Mouse (Mus musculus): ENCODE results near the gene S1pr1. TPM values are rescaled to one million over a fixed set of nuclear protein-coding genes. Genes with fewer than 3 reads are reported as not detected.

S1pr1 gene
- polyA plus RNA-seq, 1 experiment, result 2.3 TPM

DNA sequence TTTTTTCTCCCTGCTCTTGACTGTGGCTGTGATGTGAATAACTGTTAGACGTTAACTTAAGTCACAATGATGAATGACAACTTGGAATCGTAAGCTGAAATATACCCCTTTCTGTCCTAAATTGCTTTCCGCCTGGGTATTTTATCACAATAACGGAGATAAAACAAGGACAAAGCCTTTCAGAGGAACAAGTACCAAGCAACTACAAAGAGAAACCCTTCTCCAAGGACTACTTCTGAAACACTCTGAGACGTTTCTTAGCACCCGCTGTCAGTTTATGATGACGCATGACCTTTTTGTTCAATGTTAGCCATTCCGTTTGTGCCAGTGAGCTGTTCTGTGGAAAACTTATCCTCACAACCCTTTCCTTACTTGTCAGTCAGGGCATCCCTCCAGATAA lies 48.3 kb downstream of the S1pr1 start:
- H3K4me3 ChIP-seq (replicated peaks), result no peak overlapping the region
- peaks cover 40% of the 10 kb centered on the region for H3K4me1 ChIP-seq
- no peak for TF ChIP-seq FLI1 (IDR thresholded peaks at IDR 0.05; ENCODE audit: low read length)
- no peak for TF ChIP-seq GATA1 (IDR thresholded peaks at IDR 0.05; ENCODE audit: borderline replicate concordance, low read length)
- no peaks in the 10 kb centered on the region for H3K27me3 ChIP-seq (replicated peaks)
- H3K36me3 ChIP-seq (replicated peaks; ENCODE audit: low read length), result peaks cover 2% of the 10 kb centered on the region
- H3K9me3 ChIP-seq, result no peaks in the 10 kb centered on the region

DNA sequence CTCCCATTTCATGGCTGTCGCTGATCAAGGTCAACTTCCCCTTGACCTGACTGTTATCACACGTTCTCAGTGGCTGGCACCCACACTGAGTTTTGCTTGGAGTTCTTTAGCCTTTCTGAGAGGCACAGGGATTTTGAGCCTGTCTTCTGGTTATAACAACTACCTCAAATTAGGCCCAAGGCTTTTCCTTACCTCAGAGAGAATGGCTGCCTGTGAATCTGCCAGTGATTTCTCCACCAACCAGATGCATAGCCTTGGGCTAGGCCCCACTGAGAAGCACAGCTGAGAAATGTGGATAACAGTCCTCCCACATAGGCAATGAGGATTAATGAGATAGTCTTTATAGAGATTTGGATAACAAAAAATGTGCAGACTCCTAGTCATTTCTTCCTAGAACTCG lies 50.4 kb downstream of the S1pr1 start:
- Histone ChIP-seq H3K4me3 (replicated peaks) (no peak overlapping the region), H3K36me3 (replicated peaks; ENCODE audit: low read length) (peaks cover 2% of the 10 kb centered on the region), H3K4me1 (peaks cover 44% of the 10 kb centered on the region), H3K27me3 (replicated peaks) (no peaks in the 10 kb centered on the region), H3K9me3 (no peaks in the 10 kb centered on the region)
- TF ChIP-seq FLI1 (IDR thresholded peaks at IDR 0.05; ENCODE audit: low read length) (no peak), GATA1 (IDR thresholded peaks at IDR 0.05; ENCODE audit: borderline replicate concordance, low read length) (no peak)

DNA sequence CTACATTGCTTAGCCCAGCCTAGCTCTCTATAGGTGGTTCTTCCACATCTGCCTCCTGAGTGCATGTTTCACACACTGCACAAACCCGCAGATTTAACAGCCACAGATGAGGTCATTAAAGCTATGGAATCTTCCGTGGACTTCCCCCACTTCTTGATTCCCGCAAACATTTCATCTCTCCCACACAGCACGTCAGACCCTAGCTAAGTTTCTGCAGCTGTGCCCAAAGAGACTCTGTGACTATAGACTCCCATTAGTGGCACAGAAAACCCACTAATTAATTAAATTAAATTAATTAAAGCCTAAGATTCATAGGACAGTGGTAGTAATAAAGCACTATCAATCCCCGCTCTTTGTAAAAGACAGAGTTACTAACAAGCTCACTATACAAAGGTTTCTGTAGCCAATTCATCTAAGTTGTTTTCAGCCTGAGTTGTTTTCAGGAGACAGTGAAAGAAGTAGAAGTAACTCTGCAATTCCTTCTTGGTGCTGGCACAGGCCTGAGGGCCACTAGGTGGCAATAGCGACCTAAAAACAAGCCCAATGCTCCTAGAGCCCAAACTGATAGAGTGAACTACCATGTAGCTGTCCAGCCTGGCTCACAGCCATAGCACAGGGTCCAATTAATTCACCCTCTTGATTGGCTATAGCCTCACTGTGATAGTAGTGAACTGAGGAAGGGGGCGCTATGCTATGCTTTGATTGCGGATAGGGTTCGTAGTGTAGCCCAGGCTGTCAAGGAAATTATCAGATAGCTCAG lies 54.0 kb downstream of the S1pr1 start:
- H3K36me3 ChIP-seq (replicated peaks; ENCODE audit: low read length), result no peaks in the 10 kb centered on the region
- no peaks in the 10 kb centered on the region for H3K9me3 ChIP-seq
- TF ChIP-seq FLI1 (IDR thresholded peaks at IDR 0.05; ENCODE audit: low read length) (no peak), GATA1 (IDR thresholded peaks at IDR 0.05; ENCODE audit: borderline replicate concordance, low read length) (no peak)
- no peaks in the 10 kb centered on the region for H3K27me3 ChIP-seq (replicated peaks)
- H3K4me3 ChIP-seq (replicated peaks), result peak overlapping the region; percentile 18
- peaks cover 44% of the 10 kb centered on the region for H3K4me1 ChIP-seq

Other genes with a start within 250 kb of the S1pr1 start
- 3.7 TPM in 1 of 2 replicates, not detected in the other for gene Dph5, start 172.8 kb upstream of the S1pr1 start, polyA plus RNA-seq (2012; ENCODE audit: insufficient read depth, low replicate concordance)